Mouse (Mus musculus) limb, embryonic 14.5 days (tissue): ENCODE measurements around the gene Rpl18. TPM values are rescaled to one million over a fixed set of nuclear protein-coding genes. Genes with fewer than 3 reads are reported as not detected.
A peak's percentile ranks its signal among the peaks of the same experiment; 100 is the strongest.

Source experiments
- ATAC-seq: fragments of 200-750 bp; cut with Nextera tagmentation; 2 replicates; pipeline ENCODE4 v1.8.0; 2017; ENCODE audit warnings: low read depth, moderate number of reproducible peaks, moderate TSS enrichment; ENCODE audit not compliant: low FRiP score
- DNase-seq: peaks from one replicate; pipeline ENCODE4 v3.0.0-alpha.2; 2015; ENCODE audit warnings: low spot score
- H3K27ac ChIP-seq: fragments of 300-500 bp; sonication (generic); replicated peaks from 2 replicates; pipeline ENCODE4 v1.5.1; 2014; ENCODE audit warnings: low read depth, mild to moderate bottlenecking, low read length, moderate library complexity, mixed read lengths
- H3K27me3 ChIP-seq: fragments of 300-500 bp; sonication (generic); 2 replicates; pipeline ENCODE4 v1.6.1; 2014; ENCODE audit warnings: low read length, mixed read lengths; ENCODE audit not compliant: control insufficient read depth, insufficient read depth
- H3K36me3 ChIP-seq: fragments of 300-500 bp; sonication (generic); 2 replicates; pipeline ENCODE4 v1.6.1; 2014; ENCODE audit warnings: mild to moderate bottlenecking, low read length, moderate library complexity, mixed read lengths; ENCODE audit not compliant: control insufficient read depth, insufficient read depth
- H3K4me1 ChIP-seq: fragments of 300-500 bp; sonication (generic); 2 replicates; pipeline ENCODE4 v1.6.1; 2014; ENCODE audit warnings: antibody characterized with exemption, low read length, mixed read lengths; ENCODE audit not compliant: control insufficient read depth, insufficient read depth
- H3K4me2 ChIP-seq: fragments of 300-500 bp; sonication (generic); replicated peaks from 2 replicates; pipeline ENCODE4 v1.6.1; 2014; ENCODE audit warnings: low read depth, mild to moderate bottlenecking, low read length, moderate library complexity; ENCODE audit not compliant: severe bottlenecking
- H3K4me3 ChIP-seq: fragments of 300-500 bp; sonication (generic); replicated peaks from 2 replicates; pipeline ENCODE4 v1.5.1; 2014; ENCODE audit warnings: low read length
- H3K9ac ChIP-seq: fragments of 300-500 bp; sonication (generic); 2 replicates; pipeline ENCODE4 v1.6.1; 2014; ENCODE audit warnings: mild to moderate bottlenecking, low read depth, low read length, moderate library complexity; ENCODE audit not compliant: severe bottlenecking
- H3K9me3 ChIP-seq: fragments of 300-500 bp; sonication (generic); 2 replicates; pipeline ENCODE4 v1.6.1; 2016; ENCODE audit warnings: low read length; ENCODE audit not compliant: control insufficient read depth
- POLR2A ChIP-seq: fragments of 200-500 bp; IDR thresholded peaks from 2 replicates; pipeline ENCODE4 v1.8.0; 2012; ENCODE audit warnings: inconsistent platforms, mild to moderate bottlenecking, moderate library complexity, borderline replicate concordance; ENCODE audit not compliant: insufficient read depth, insufficient read length; ENCODE audit errors: extremely low read depth
- WGBS: fragments of 180-500 bp; shearing (Covaris S2); extraction: QIAGEN DNeasy Blood & Tissue Kit; methylation state at CpG from one replicate; pipeline ENCODE4 v1.1.7; 2014; 5-methylcytosine and 5-hydroxymethylcytosine counted together
- polyA plus RNA-seq, 2 experiments: library from polyadenylated mRNA; depleted of rRNA in 1 of 2; stranded (reverse) in 1 of 2; unstranded in 1 of 2; fragments of >200 nt; fragmentation: Nextera tagmentation in 1 of 2; extraction: Ambion mirVana in 1 of 2; gene quantifications; 2 replicates each; pipeline versions ENCODE4 v1.2.1 to v1.2.3; 2012 to 2014

Gene Rpl18
- polyA plus RNA-seq, 2 experiments, result 1,196 to 1,246 TPM

DNA sequence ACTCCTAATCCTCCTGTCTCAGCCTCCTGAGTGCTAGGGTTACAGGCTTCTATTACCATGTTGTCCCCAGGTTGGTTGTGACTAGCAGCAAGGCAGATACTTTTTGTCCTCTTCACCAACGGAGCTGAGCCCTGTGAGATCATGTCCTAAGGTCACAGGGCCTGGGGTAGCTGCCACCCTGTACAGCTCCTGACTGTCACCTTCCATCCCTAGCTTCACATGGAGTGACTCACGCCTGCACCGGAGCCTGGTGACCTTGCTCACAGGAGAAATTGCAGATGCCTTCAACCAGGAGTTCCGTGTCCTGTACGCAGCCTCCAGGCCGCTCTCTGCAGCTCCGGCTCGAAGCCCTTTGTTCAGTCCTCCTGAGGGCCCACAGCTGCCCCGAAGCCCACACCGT lies 11.2 kb downstream of the Rpl18 start:
- no peak for ATAC-seq
- Histone ChIP-seq H3K27ac (no peak overlapping the region), H3K4me2 (no peak overlapping the region), H3K27me3 (no peaks in the 10 kb centered on the region), H3K9ac (no peak overlapping the region), H3K4me1 (peaks cover 8% of the 10 kb centered on the region; the same call in 1 of the 2 replicates), H3K4me3 (no peak overlapping the region), H3K36me3 (peaks cover 71% of the 10 kb centered on the region), H3K9me3 (no peaks in the 10 kb centered on the region)
- TF ChIP-seq POLR2A, result no peak
- no peak for DNase-seq
- WGBS, result 97% methylated on average over 10 of the region's 10 CpGs

DNA sequence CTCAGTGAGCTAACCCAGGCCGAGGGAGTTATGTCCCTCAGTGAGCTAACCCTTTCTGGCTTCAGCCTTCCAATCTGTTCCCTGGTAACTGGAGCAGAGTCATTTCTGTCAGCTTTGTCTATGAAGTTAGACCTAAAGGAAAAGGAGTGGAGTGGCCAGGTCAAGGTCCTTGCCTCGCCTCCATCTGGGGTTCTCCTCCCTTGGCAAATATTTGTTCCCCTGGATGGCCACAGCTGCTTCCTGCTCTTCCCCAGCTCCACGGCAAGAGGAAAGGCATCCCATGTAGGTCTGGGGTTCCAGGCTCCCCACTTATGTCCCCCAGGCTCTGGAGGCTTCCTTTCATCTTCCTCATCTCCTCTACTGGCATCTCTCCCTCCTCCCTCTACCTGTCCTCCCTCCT lies 12.4 kb downstream of the Rpl18 start:
- Histone ChIP-seq H3K4me2 (no peak overlapping the region), H3K27me3 (no peaks in the 10 kb centered on the region), H3K4me1 (peaks cover 8% of the 10 kb centered on the region; the same call in 1 of the 2 replicates), H3K9ac (no peak overlapping the region), H3K27ac (no peak overlapping the region), H3K9me3 (no peaks in the 10 kb centered on the region), H3K36me3 (peaks cover 59% of the 10 kb centered on the region), H3K4me3 (no peak overlapping the region)
- TF ChIP-seq POLR2A, result no peak
- ATAC-seq, result no peak
- DNase-seq, result no peak
- 77% methylated on average over 2 of the region's 3 CpGs for WGBS

DNA sequence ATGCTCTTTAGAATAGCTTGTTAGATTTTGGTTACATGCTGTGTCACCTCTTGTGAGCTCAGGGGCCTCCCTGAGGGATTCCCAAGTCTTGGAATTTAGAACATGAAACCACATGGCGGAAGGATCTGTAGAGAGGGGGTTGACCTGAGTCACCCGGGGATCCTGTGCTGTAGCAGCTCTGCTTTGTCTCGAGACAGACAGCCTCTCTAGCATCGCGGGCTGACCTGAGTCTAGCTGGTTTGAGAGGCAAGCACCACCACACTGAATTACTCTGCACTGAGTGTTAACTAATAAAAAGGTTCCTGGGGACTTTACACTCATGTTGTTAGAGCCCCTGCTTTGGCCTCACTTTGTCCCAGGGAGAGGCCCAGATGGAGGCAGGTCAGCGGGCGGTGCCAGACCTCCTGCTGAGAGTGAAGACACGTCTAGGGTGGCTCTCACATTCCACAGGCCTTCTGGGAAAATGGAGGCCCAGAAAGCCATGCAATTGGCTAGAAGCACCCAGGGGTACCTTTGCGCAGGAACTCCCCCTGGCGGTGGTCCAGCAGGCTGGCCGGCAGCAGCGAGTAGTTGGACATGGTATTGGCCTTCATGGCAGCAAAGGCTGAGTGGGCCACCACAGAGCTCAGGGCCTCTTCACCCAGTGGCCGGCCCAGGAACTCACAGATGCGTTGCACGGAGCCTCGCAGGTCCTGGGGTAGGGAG lies 15.6 kb downstream of the Rpl18 start:
- peak; percentile 27 for ATAC-seq
- H3K27ac ChIP-seq, result no peak overlapping the region
- no peak for TF ChIP-seq POLR2A
- peak; percentile 49 for DNase-seq
- peak overlapping the region; percentile 16; the same call in 1 of the 2 replicates for H3K9ac ChIP-seq
- 13% methylated on average over 16 of the region's 16 CpGs for WGBS
- H3K36me3 ChIP-seq, result peaks cover 27% of the 10 kb centered on the region
- H3K9me3 ChIP-seq, result no peaks in the 10 kb centered on the region
- no peaks in the 10 kb centered on the region for H3K27me3 ChIP-seq
- H3K4me2 ChIP-seq, result no peak overlapping the region
- H3K4me1 ChIP-seq, result peaks cover 8% of the 10 kb centered on the region; the same call in 1 of the 2 replicates
- H3K4me3 ChIP-seq, result no peak overlapping the region

DNA sequence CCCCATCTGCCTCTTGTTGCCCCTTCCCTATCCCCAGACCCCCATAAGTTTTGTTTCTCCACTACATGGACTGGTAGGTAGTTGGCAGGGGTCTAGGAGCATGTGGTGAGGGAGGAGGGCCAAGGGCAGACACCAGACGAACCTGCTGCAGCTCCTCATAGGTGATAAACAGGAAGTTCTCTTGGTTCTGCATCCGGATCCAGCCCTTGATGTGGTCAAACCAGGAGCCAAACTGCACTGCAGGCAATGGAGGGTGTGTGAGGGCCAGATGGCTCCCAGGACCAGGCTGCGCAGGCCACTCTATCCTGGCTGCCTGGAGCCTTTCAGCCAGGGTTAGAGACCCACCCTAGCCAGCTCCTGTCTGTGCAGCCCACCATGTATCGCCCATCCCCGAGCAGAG lies 18.2 kb downstream of the Rpl18 start:
- Histone ChIP-seq H3K4me2 (no peak overlapping the region), H3K36me3 (peaks cover 8% of the 10 kb centered on the region; the same call in 1 of the 2 replicates), H3K27me3 (no peaks in the 10 kb centered on the region), H3K4me1 (peaks cover 8% of the 10 kb centered on the region; the same call in 1 of the 2 replicates), H3K27ac (no peak overlapping the region), H3K9me3 (no peaks in the 10 kb centered on the region), H3K9ac (no peak overlapping the region), H3K4me3 (no peak overlapping the region)
- DNase-seq (no peak), ATAC-seq (no peak)
- no peak for TF ChIP-seq POLR2A
- 66% methylated on average over 4 of the region's 5 CpGs for WGBS

DNA sequence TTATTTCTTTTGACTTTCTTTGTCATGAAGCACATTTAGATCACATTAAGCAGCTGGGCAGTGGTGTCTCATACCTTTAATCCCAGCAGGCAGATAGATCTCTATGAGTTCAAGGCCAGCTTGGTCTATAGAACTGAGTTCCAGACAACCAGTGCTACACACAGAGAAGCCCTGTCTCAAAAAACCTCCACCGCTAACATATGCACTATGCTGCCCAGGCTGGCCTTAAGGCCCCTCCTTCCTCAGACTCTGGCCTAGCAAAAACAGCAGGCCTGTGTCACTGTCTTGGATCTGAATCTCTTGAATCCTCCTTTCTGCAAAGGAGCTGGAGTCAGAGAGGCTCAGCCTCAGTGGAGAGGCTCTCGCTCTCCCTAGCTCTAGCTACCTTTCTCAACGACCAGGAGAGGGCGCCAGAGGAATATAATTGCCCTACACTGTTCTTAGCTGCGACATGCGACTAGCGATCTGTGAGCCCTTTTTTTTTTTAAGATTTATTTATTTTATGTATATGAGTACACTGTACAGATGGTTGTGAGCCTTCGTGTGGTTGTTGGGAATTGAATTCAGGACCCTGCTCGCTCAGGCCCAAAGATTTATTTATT lies 24.0 kb downstream of the Rpl18 start:
- Histone ChIP-seq H3K27me3 (no peaks in the 10 kb centered on the region), H3K4me3 (no peak overlapping the region), H3K27ac (no peak overlapping the region), H3K4me2 (no peak overlapping the region), H3K9me3 (no peaks in the 10 kb centered on the region), H3K36me3 (no peaks in the 10 kb centered on the region), H3K9ac (no peak overlapping the region), H3K4me1 (no peaks in the 10 kb centered on the region)
- TF ChIP-seq POLR2A, result no peak
- 11% methylated on average over 9 of the region's 9 CpGs for WGBS
- ATAC-seq (peak; percentile 79; the same call in 1 of the 2 replicates), DNase-seq (peak; percentile 72)
